Mouse (Mus musculus) myocyte (in vitro differentiated cells): ENCODE measurements around the gene Tnks2.

ENCODE experiments used
- CEBPB ChIP-seq: IDR thresholded peaks from 2 replicates; pipeline ENCODE4 v1.6.1; 2011; ENCODE audit warnings: mild to moderate bottlenecking, moderate library complexity; ENCODE audit not compliant: poor library complexity, insufficient read depth, severe bottlenecking
- E2F4 ChIP-seq: IDR thresholded peaks from one replicate; pipeline ENCODE4 v1.6.1; 2011; ENCODE audit warnings: mild to moderate bottlenecking, control low read depth, moderate library complexity; ENCODE audit not compliant: insufficient read depth
- MAX ChIP-seq: IDR thresholded peaks from one replicate; pipeline ENCODE4 v1.6.1; 2011; ENCODE audit warnings: low read depth, mild to moderate bottlenecking, control low read depth
- MYOD1 ChIP-seq, 3 experiments: IDR thresholded peaks; one replicate each; pipeline ENCODE4 v1.6.1; 2011; ENCODE audit warnings: control low read depth in 2 of 3, low read depth in 2 of 3, mild to moderate bottlenecking in 2 of 3, moderate library complexity in 1 of 3; ENCODE audit not compliant: insufficient read length in 2 of 3, control insufficient read depth in 1 of 3
- MYOG ChIP-seq, 3 experiments: IDR thresholded peaks; one replicate each; pipeline ENCODE4 v1.6.1; 2011; ENCODE audit warnings: control low read depth in 2 of 3, low read depth in 2 of 3, mild to moderate bottlenecking in 2 of 3; ENCODE audit not compliant: insufficient read length in 2 of 3, control insufficient read depth in 1 of 3, insufficient read depth in 1 of 3
- POLR2A ChIP-seq: IDR thresholded peaks from one replicate; pipeline ENCODE4 v1.6.1; 2011; ENCODE audit warnings: low read depth, mild to moderate bottlenecking, control low read depth, moderate library complexity; ENCODE audit not compliant: insufficient read length
- POLR2AphosphoS2 ChIP-seq: IDR thresholded peaks from one replicate; pipeline ENCODE4 v1.6.1; 2011; ENCODE audit warnings: low read depth, control low read depth; ENCODE audit not compliant: insufficient read length
- REST ChIP-seq: IDR thresholded peaks from one replicate; pipeline ENCODE4 v1.6.1; 2011; ENCODE audit warnings: mild to moderate bottlenecking, control low read depth, moderate library complexity; ENCODE audit not compliant: insufficient read depth, insufficient read length
- SRF ChIP-seq: IDR thresholded peaks from one replicate; pipeline ENCODE4 v1.6.1; 2011; ENCODE audit warnings: low read depth; ENCODE audit not compliant: control insufficient read depth, insufficient read length
- TCF12 ChIP-seq: IDR thresholded peaks from one replicate; pipeline ENCODE4 v1.6.1; 2011; ENCODE audit warnings: mild to moderate bottlenecking, control low read depth; ENCODE audit not compliant: poor library complexity, insufficient read depth, severe bottlenecking
- USF1 ChIP-seq: IDR thresholded peaks from one replicate; pipeline ENCODE4 v1.6.1; 2011; ENCODE audit warnings: low read depth, mild to moderate bottlenecking, control low read depth, moderate library complexity

GRCm38 (mm10) chr19:36789873-36790733, 43.9 kb upstream of the Tnks2 start:
- TF ChIP-seq TCF12 (no peak), POLR2A (no peak), MYOG (IDR thresholded peaks at IDR 0.05; ENCODE audit: control insufficient read depth in 1 of 3, insufficient read depth in 1 of 3, insufficient read length in 2 of 3, low read depth in 2 of 3) (no peak), E2F4 (no peak), MYOD1 (IDR thresholded peaks at IDR 0.05; ENCODE audit: control insufficient read depth in 1 of 3, insufficient read length in 2 of 3, low read depth in 2 of 3) (no peak), REST (no peak), USF1 (no peak), MAX (no peak), CEBPB (no peak), SRF (no peak), POLR2AphosphoS2 (no peak)
